Mouse (Mus musculus): ENCODE results near the gene Itpr2.

Gene Itpr2

GRCm38 (mm10) chr6:146303336-146303735, 198.7 kb downstream of the Itpr2 start:
- no peak for DNase-seq

GRCm38 (mm10) chr6:146302574-146303130, 199.4 kb downstream of the Itpr2 start:
- no peak for DNase-seq

GRCm38 (mm10) chr6:146302101-146302500, 199.9 kb downstream of the Itpr2 start:
- DNase-seq, result no peak

- DNase-seq, result no peak
These were observed 201.1 kb downstream of the Itpr2 start for GRCm38 (mm10) chr6:146300961-146301360.

GRCm38 (mm10) chr6:146298712-146299111, 203.3 kb downstream of the Itpr2 start:
- peak; percentile 13 to 55 for DNase-seq

- DNase-seq, result no peak
These were observed 211.0 kb downstream of the Itpr2 start for GRCm38 (mm10) chr6:146291036-146291435.

GRCm38 (mm10) chr6:146289801-146290200, 212.2 kb downstream of the Itpr2 start:
- DNase-seq, result no peak

GRCm38 (mm10) chr6:146288266-146288665, 213.8 kb downstream of the Itpr2 start:
- peak in 1 of 2 experiments; percentile 46 for DNase-seq

GRCm38 (mm10) chr6:146284921-146285565, 217.0 kb downstream of the Itpr2 start:
- DNase-seq, result no peak

- DNase-seq, result no peak
These were observed 218.0 kb downstream of the Itpr2 start for GRCm38 (mm10) chr6:146283981-146284380.

- DNase-seq, result no peak
These were observed 219.9 kb downstream of the Itpr2 start for GRCm38 (mm10) chr6:146282061-146282659.

- peak in 1 of 2 experiments; percentile 71 for DNase-seq
These were observed 220.7 kb downstream of the Itpr2 start for GRCm38 (mm10) chr6:146281176-146281899.

GRCm38 (mm10) chr6:146273256-146273655, 228.8 kb downstream of the Itpr2 start:
- DNase-seq, result no peak

- DNase-seq, result peak; percentile 69 to 75
These were observed 229.6 kb downstream of the Itpr2 start for GRCm38 (mm10) chr6:146272253-146273036.

GRCm38 (mm10) chr6:146270776-146271533, 231.1 kb downstream of the Itpr2 start:
- peak; percentile 89 to 96 for DNase-seq

- peak in 1 of 2 experiments; percentile 39 for DNase-seq
These were observed 231.9 kb downstream of the Itpr2 start for GRCm38 (mm10) chr6:146270162-146270561.

- DNase-seq, result no peak
These were observed 232.7 kb downstream of the Itpr2 start for GRCm38 (mm10) chr6:146269291-146269690.

GRCm38 (mm10) chr6:146260674-146261376, 241.2 kb downstream of the Itpr2 start:
- DNase-seq, result peak; percentile 62 to 81

- DNase-seq, result no peak
These were observed 243.3 kb downstream of the Itpr2 start for GRCm38 (mm10) chr6:146258751-146259150.

- no peak for DNase-seq
These were observed 243.8 kb downstream of the Itpr2 start for GRCm38 (mm10) chr6:146258261-146258660.
